Mouse (Mus musculus) mouse trophoblast stem cell (cell line): Measurements from ENCODE around the gene Pom121l12.

Source experiments
- in situ Hi-C, 2 experiments: fragments of 300-500 bp; cut with MseI, MboI; formaldehyde crosslinking; loops; 2 replicates in 1 of 2; 3 replicates in 1 of 2; pipeline ENCODE4 v1.15.1; 2025

Gene Pom121l12

DNA sequence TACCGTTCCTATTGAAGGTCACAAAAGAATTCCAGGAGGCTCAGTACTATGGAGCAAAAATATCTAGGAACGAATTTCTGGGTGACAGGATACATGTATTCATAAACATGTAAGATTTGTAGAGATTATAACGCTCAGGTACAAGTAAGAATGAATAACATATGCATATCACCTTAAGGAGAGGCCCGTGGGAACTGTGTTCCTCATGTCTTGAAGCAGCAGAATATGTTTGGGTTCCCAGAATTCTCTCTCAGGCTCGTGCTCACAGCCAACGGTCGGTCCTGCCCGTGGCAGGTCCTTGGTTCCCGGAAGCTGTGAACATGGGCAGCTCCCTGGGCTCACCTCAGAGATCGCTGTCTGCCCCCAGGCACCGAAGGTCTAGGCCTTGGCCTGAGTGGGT, at the start of gene Pom121l12:
Pom121l12 (plus strand) TSS at position 301 of the 400 bp plus-strand sequence.
- in situ Hi-C loops = no loop called here

DNA sequence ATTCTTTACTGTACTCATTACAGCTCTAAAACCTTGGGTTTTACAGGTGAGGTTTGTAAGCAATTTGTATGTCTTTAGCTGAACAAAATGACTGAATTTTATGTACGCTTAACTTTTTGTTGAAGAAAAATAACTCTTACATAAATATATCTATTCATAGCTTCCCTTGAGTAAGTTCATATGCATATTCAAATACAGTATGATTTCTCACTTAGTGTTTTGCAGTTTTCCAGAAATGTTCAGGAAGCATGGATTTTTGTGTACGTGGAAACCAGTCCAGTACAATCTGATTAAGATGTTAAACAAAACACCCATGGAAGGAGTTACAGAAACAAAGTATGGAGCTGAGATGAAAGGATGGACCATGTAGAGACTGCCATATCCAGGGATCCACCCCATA, 12.8 kb downstream of the Pom121l12 start:
- in situ Hi-C loops = no loop called here
